Mouse (Mus musculus): ENCODE results near the gene Acrbp. TPM values are rescaled to one million over a fixed set of nuclear protein-coding genes. Genes with fewer than 3 reads are reported as not detected.

The Acrbp gene
- polyA plus RNA-seq, 1 experiment, result 0.91 TPM

DNA sequence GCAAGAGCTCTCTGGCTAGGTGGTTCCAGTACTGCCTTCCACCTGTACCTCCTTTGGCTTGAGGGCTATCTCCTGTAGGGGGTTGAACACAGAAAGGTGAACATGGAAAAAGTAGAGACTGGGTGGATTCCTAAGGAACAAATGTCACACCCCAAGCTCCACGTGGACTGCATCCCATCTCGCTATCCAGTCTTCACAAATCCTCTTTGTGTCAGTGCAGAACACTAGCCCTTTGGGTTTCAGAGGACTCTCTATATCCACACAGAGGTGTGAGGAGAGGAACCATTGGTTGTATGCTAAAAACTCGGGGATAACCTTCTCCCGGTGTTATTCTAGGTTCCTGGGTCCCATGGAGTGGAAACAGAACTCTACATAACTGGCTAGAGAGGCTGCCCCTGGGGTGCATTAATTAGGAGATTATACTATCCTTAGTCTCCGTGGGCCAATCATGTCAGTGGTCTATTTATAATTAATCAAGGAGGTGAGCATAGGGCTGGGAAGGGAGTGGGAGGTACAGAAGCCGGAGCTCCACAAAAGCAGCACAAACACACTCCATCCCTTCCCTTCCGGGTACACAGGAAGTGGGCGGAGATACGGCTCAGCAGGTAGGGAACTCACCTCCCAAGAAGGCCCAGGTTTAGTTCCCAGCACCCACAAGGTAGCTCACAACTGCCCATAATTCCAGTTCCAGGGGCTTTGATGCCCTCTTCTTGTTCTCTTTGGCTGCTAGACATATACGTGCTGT, 41.0 kb downstream of the Acrbp start:
- H3ac ChIP-seq (ENCODE audit: control insufficient read depth, insufficient read length, low read depth), result no peak overlapping the region
- H3K36me3 ChIP-seq (ENCODE audit: control insufficient read depth, insufficient read depth), result no peaks in the 10 kb centered on the region
- TF ChIP-seq MYOG (IDR thresholded peaks at IDR 0.05; ENCODE audit: control insufficient read depth, extremely low read depth, insufficient read length), result no peak
- TF ChIP-seq FOSL1 (IDR thresholded peaks at IDR 0.05; ENCODE audit: insufficient read depth, low read length, poor library complexity, severe bottlenecking), result no peak
- TF ChIP-seq CTCF (IDR thresholded peaks at IDR 0.05; ENCODE audit: control insufficient read depth, insufficient read depth, insufficient read length), result no peak
- TF ChIP-seq MYOD1 (IDR thresholded peaks at IDR 0.05; ENCODE audit: control insufficient read depth, insufficient read length, low read depth), result no peak
- TF ChIP-seq CEBPB (IDR thresholded peaks at IDR 0.05; ENCODE audit: low read depth), result no peak
- no peak for TF ChIP-seq USF1 (IDR thresholded peaks at IDR 0.05; ENCODE audit: low read depth)
- TF ChIP-seq MAX (IDR thresholded peaks at IDR 0.05), result no peak
- H3K79me3 ChIP-seq (ENCODE audit: low read depth), result no peaks in the 10 kb centered on the region
- H3K27me3 ChIP-seq (ENCODE audit: control insufficient read depth, insufficient read depth, insufficient read length), result no peaks in the 10 kb centered on the region
- H3K4me3 ChIP-seq (ENCODE audit: insufficient read depth, poor library complexity, severe bottlenecking), result no peak overlapping the region
- no peaks in the 10 kb centered on the region for H3K79me2 ChIP-seq (ENCODE audit: control insufficient read depth, insufficient read depth)

DNA sequence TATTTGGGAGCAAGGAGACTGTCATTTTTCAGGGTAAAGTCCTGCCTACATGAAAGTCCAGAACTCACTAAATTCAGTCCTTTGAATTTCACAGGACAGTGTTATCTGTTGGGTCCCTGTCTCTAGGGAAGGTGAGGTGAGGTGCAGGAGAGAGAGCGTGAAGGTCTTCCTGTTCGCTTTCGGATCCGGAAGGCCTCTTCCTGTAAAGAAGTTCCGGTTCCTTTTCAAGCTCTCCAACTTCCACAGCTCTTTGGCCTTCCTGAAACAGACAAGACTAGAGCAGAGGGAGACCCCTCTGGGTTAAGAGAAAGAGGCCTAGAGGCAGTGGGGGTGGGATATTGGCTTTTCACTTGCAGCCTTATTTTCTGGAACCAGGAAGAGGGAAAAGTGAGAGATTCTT, 42.9 kb downstream of the Acrbp start:
- Histone ChIP-seq H3K4me3 (ENCODE audit: insufficient read depth, poor library complexity, severe bottlenecking) (no peak overlapping the region), H3K79me2 (ENCODE audit: control insufficient read depth, insufficient read depth) (peaks cover 11% of the 10 kb centered on the region), H3K27me3 (ENCODE audit: control insufficient read depth, insufficient read depth, insufficient read length) (no peaks in the 10 kb centered on the region), H3K79me3 (ENCODE audit: low read depth) (peaks cover 5% of the 10 kb centered on the region), H3K36me3 (ENCODE audit: control insufficient read depth, insufficient read depth) (no peaks in the 10 kb centered on the region), H3ac (ENCODE audit: control insufficient read depth, insufficient read length, low read depth) (no peak overlapping the region)
- TF ChIP-seq MAX (IDR thresholded peaks at IDR 0.05) (no peak), CEBPB (IDR thresholded peaks at IDR 0.05; ENCODE audit: low read depth) (no peak), CTCF (IDR thresholded peaks at IDR 0.05; ENCODE audit: control insufficient read depth, insufficient read depth, insufficient read length) (no peak), USF1 (IDR thresholded peaks at IDR 0.05; ENCODE audit: low read depth) (no peak)

DNA sequence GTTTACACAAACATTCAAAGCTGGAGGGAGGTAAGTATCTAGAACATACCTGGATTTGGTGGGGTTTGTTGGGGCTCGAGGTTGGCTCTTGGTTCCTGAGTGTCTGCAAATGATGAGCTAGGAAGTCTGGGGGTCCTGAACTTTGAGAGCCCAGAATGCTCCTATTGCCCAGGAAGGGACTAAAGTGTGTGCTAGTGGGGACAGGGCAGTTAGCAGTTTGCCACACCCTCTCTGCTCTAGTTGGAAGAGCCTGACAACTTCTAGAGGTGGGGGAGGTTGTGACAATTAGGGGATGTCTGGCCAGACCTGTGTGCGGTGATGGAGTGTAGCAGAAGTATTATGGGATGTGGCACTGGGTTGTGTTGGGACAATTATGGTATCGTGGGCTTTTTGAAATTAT, 45.4 kb downstream of the Acrbp start:
- H3K4me3 ChIP-seq (ENCODE audit: insufficient read depth, poor library complexity, severe bottlenecking), result no peak overlapping the region
- no peaks in the 10 kb centered on the region for H3K27me3 ChIP-seq (ENCODE audit: control insufficient read depth, insufficient read depth, insufficient read length)
- TF ChIP-seq MYOD1 (IDR thresholded peaks at IDR 0.05; ENCODE audit: control insufficient read depth, insufficient read length, low read depth) (no peak), CEBPB (IDR thresholded peaks at IDR 0.05; ENCODE audit: low read depth) (no peak), FOSL1 (IDR thresholded peaks at IDR 0.05; ENCODE audit: insufficient read depth, low read length, poor library complexity, severe bottlenecking) (no peak)
- H3K79me3 ChIP-seq (ENCODE audit: low read depth), result peaks cover 30% of the 10 kb centered on the region
- peaks cover 36% of the 10 kb centered on the region for H3K79me2 ChIP-seq (ENCODE audit: control insufficient read depth, insufficient read depth)
- H3ac ChIP-seq (ENCODE audit: control insufficient read depth, insufficient read length, low read depth), result no peak overlapping the region
- H3K36me3 ChIP-seq (ENCODE audit: control insufficient read depth, insufficient read depth), result peaks cover 14% of the 10 kb centered on the region

- peaks cover 44% of the 10 kb centered on the region for H3K79me2 ChIP-seq (ENCODE audit: control insufficient read depth, insufficient read depth)
- H3K4me3 ChIP-seq (ENCODE audit: insufficient read depth, poor library complexity, severe bottlenecking), result peak within 1 kb of the TSS; percentile 92
- H3K27me3 ChIP-seq (ENCODE audit: control insufficient read depth, insufficient read depth, insufficient read length), result no peaks in the 10 kb centered on the region
- TF ChIP-seq FOSL1 (IDR thresholded peaks at IDR 0.05; ENCODE audit: insufficient read depth, low read length, poor library complexity, severe bottlenecking), result no peak
- no peak for TF ChIP-seq CEBPB (IDR thresholded peaks at IDR 0.05; ENCODE audit: low read depth)
- TF ChIP-seq USF1 (IDR thresholded peaks at IDR 0.05; ENCODE audit: low read depth), result no peak
- no peak for TF ChIP-seq CTCF (IDR thresholded peaks at IDR 0.05; ENCODE audit: control insufficient read depth, insufficient read depth, insufficient read length)
- no peak for TF ChIP-seq MAX (IDR thresholded peaks at IDR 0.05)
- no peak for TF ChIP-seq MYOD1 (IDR thresholded peaks at IDR 0.05; ENCODE audit: control insufficient read depth, insufficient read length, low read depth)
- no peak for TF ChIP-seq MYOG (IDR thresholded peaks at IDR 0.05; ENCODE audit: control insufficient read depth, extremely low read depth, insufficient read length)
- peaks cover 38% of the 10 kb centered on the region for H3K79me3 ChIP-seq (ENCODE audit: low read depth)
- peak within 1 kb of the TSS; percentile 83 for H3ac ChIP-seq (ENCODE audit: control insufficient read depth, insufficient read length, low read depth)
- H3K36me3 ChIP-seq (ENCODE audit: control insufficient read depth, insufficient read depth), result peaks cover 21% of the 10 kb centered on the region
Measured at GRCm38 (mm10) chr6:125095391-125096278, 46.1 kb downstream of the Acrbp start, which contains the start of gene Chd4. TSS of gene Chd4 (plus strand) at chr6:125095981.

GRCm38 (mm10) chr6:125096279-125096596, 46.7 kb downstream of the Acrbp start:
- Histone ChIP-seq H3ac (ENCODE audit: control insufficient read depth, insufficient read length, low read depth) (peak overlapping the region; percentile 83), H3K27me3 (ENCODE audit: control insufficient read depth, insufficient read depth, insufficient read length) (no peaks in the 10 kb centered on the region), H3K79me3 (ENCODE audit: low read depth) (peaks cover 43% of the 10 kb centered on the region), H3K4me3 (ENCODE audit: insufficient read depth, poor library complexity, severe bottlenecking) (peak overlapping the region; percentile 92), H3K36me3 (ENCODE audit: control insufficient read depth, insufficient read depth) (peaks cover 27% of the 10 kb centered on the region), H3K79me2 (ENCODE audit: control insufficient read depth, insufficient read depth) (peaks cover 50% of the 10 kb centered on the region)
- TF ChIP-seq MYOD1 (IDR thresholded peaks at IDR 0.05; ENCODE audit: control insufficient read depth, insufficient read length, low read depth) (no peak), CEBPB (IDR thresholded peaks at IDR 0.05; ENCODE audit: low read depth) (no peak), CTCF (IDR thresholded peaks at IDR 0.05; ENCODE audit: control insufficient read depth, insufficient read depth, insufficient read length) (no peak), MAX (IDR thresholded peaks at IDR 0.05) (no peak), USF1 (IDR thresholded peaks at IDR 0.05; ENCODE audit: low read depth) (no peak), FOSL1 (IDR thresholded peaks at IDR 0.05; ENCODE audit: insufficient read depth, low read length, poor library complexity, severe bottlenecking) (no peak), MYOG (IDR thresholded peaks at IDR 0.05; ENCODE audit: control insufficient read depth, extremely low read depth, insufficient read length) (no peak)

Data from C2C12 (cell line).